Mouse (Mus musculus) ES-E14 (cell line): Measurements from ENCODE around the gene Auh. TPM values are rescaled to one million over a fixed set of nuclear protein-coding genes. Genes with fewer than 3 reads are reported as not detected.

ENCODE experiments used
- DNase-seq: peaks from one replicate; pipeline ENCODE4 v3.0.0-alpha.2; 2013; ENCODE audit warnings: low read depth, low spot score
- H3K27ac ChIP-seq: 2 replicates; pipeline ENCODE4 v1.5.1; 2012; ENCODE audit warnings: low read depth, mild to moderate bottlenecking, low read length, moderate library complexity, mixed read lengths; ENCODE audit not compliant: poor library complexity, insufficient read depth, severe bottlenecking
- H3K36me3 ChIP-seq: 2 replicates; pipeline ENCODE4 v1.6.1; 2012; ENCODE audit warnings: mild to moderate bottlenecking, low read length, moderate library complexity, mixed read lengths; ENCODE audit not compliant: control insufficient read depth, poor library complexity, insufficient read depth, severe bottlenecking
- H3K4me1 ChIP-seq, 2 experiments: fragments of 150-350 bp in 1 of 2; sonication (generic) in 1 of 2; 2 replicates each; pipeline ENCODE4 v1.6.1; 2012; ENCODE audit warnings: low read length in 2 of 2, mild to moderate bottlenecking in 1 of 2, mixed read lengths in 1 of 2; ENCODE audit not compliant: control insufficient read depth in 2 of 2, insufficient read depth in 2 of 2, poor library complexity in 1 of 2
- H3K4me3 ChIP-seq, 2 experiments: fragments of 150-350 bp in 1 of 2; sonication (generic) in 1 of 2; 2 replicates each; pipeline ENCODE4 v1.5.1; 2012; ENCODE audit warnings: low read length in 2 of 2, low read depth in 1 of 2, mild to moderate bottlenecking in 1 of 2, mixed read lengths in 1 of 2; ENCODE audit not compliant: insufficient read depth in 1 of 2, poor library complexity in 1 of 2, severe bottlenecking in 1 of 2
- H3K9ac ChIP-seq: 2 replicates; pipeline ENCODE4 v1.6.1; 2012; ENCODE audit warnings: low read depth, mild to moderate bottlenecking, low read length, mixed read lengths; ENCODE audit not compliant: poor library complexity, insufficient read depth, severe bottlenecking
- H3K9me3 ChIP-seq: fragments of 150-350 bp; sonication (generic); 2 replicates; pipeline ENCODE4 v1.6.1; 2012; ENCODE audit warnings: low read depth, mild to moderate bottlenecking, low read length; ENCODE audit not compliant: control insufficient read depth, insufficient read depth
- CHD2 ChIP-seq: IDR thresholded peaks from 2 replicates; pipeline ENCODE4 v1.6.1; 2014; ENCODE audit warnings: mild to moderate bottlenecking, low read depth, low read length, inconsistent platforms
- HCFC1 ChIP-seq: IDR thresholded peaks from 2 replicates; pipeline ENCODE4 v1.6.1; 2012; ENCODE audit warnings: low read length, inconsistent platforms, borderline replicate concordance; ENCODE audit not compliant: insufficient read depth
- MAFK ChIP-seq: IDR thresholded peaks from 2 replicates; pipeline ENCODE4 v1.6.1; 2014; ENCODE audit warnings: mild to moderate bottlenecking, low read depth, low read length, inconsistent platforms; ENCODE audit not compliant: insufficient read depth
- ZC3H11A ChIP-seq: IDR thresholded peaks from 2 replicates; pipeline ENCODE4 v1.6.1; 2012; ENCODE audit warnings: low read depth, mild to moderate bottlenecking, inconsistent platforms, low read length, borderline replicate concordance
- ZNF384 ChIP-seq: IDR thresholded peaks from 2 replicates; pipeline ENCODE4 v1.6.1; 2012; ENCODE audit warnings: low read depth, low read length, inconsistent platforms
- in situ Hi-C, 2 experiments: fragments of 600-800 bp; cut with MboI; formaldehyde crosslinking; loops; one replicate each; pipeline ENCODE4 v1.15.1; 2025; ENCODE audit warnings: low sequenced_read_pairs in 2 of 2, inconsistent platforms in 1 of 2; ENCODE audit not compliant: unreplicated experiment in 2 of 2
- total RNA-seq: library from RNA; depleted of rRNA; stranded (reverse); fragments of 300-350 nt; gene quantifications from 2 replicates; pipeline ENCODE4 v1.2.3, GENCODE M21; 2012

Auh gene
- total RNA-seq, 1 experiment, result 14.5 TPM

DNA sequence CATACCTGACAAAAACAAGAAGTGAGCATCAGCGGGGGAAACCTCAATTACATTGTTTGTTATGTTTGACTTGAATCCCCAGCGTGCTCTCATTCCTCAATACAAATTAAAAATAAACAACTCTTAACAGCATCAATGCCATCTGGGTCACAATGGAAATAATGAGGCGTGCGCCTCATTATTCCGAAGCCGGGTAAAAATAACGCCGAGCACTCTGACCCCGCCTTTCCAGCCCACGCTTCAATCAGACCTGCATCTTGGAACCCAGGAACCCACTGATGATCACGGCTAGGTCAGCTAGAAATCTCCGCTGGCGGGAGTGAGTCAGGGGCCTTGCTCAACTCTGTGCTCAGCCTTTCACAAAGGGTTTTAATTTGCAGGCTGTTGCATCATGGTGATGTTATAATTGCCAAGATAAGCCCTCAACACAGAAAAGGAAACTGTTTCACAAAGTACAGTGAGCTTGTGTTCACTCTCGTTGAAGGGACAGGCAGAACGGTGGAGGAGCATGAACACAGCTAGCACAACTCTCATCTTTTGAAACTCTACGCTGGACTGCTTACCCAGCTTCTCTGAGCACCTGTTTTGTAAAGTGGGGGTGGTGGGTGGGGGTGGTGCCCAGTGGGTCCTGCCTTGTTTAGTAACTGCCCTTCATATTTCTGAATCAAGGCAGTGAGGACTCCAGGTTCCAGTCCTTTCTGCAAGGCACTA, 47.2 kb upstream of the Auh start:
- no peak for DNase-seq

GRCm38 (mm10) chr13:52976130-52976509, 46.6 kb upstream of the Auh start:
- DNase-seq, result no peak
- no peak overlapping the region for H3K27ac ChIP-seq
- H3K4me3 ChIP-seq, result no peak overlapping the region

More for the DNA sequence above, 47.2 kb upstream of the Auh start:
- Histone ChIP-seq H3K4me1 (peaks cover 0 to 2% of the 10 kb centered on the region in 2 experiments; a peak in 2 of 4 replicates), H3K9ac (no peak overlapping the region), H3K27ac (no peak overlapping the region), H3K36me3 (no peaks in the 10 kb centered on the region), H3K4me3 (no peak overlapping the region), H3K9me3 (no peaks in the 10 kb centered on the region)
- no peak for TF ChIP-seq HCFC1
- TF ChIP-seq ZNF384, result no peak
- TF ChIP-seq CHD2, result no peak
- no peak for TF ChIP-seq ZC3H11A
- TF ChIP-seq MAFK, result no peak
- in situ Hi-C loops, result loop anchor here in 1 of 2 experiments (25.0 kb wide), 1 partner anchor 264 kb away; no protein-coding TSS in a partner anchor

GRCm38 (mm10) chr13:52974676-52975075, 45.2 kb upstream of the Auh start:
- no peak for DNase-seq
- H3K36me3 ChIP-seq, result no peaks in the 10 kb centered on the region
- in situ Hi-C loops, result loop anchor here in 1 of 2 experiments (25.0 kb wide), 1 partner anchor 262 kb away; no protein-coding TSS in a partner anchor
- no peak overlapping the region for H3K9ac ChIP-seq
- no peak overlapping the region for H3K4me3 ChIP-seq
- no peaks in the 10 kb centered on the region for H3K9me3 ChIP-seq
- no peak overlapping the region for H3K27ac ChIP-seq
- H3K4me1 ChIP-seq, result peaks cover 0 to 2% of the 10 kb centered on the region in 2 experiments; a peak in 2 of 4 replicates
- TF ChIP-seq MAFK (no peak), CHD2 (no peak), HCFC1 (no peak), ZNF384 (no peak), ZC3H11A (no peak)

More at GRCm38 (mm10) chr13:52976130-52976509, 46.6 kb upstream of the Auh start:
- H3K36me3 ChIP-seq, result no peaks in the 10 kb centered on the region
- no peaks in the 10 kb centered on the region for H3K9me3 ChIP-seq
- TF ChIP-seq MAFK (no peak), ZC3H11A (no peak), CHD2 (no peak), ZNF384 (no peak), HCFC1 (no peak)
- in situ Hi-C loops, result loop anchor here in 1 of 2 experiments (25.0 kb wide), 1 partner anchor 264 kb away; no protein-coding TSS in a partner anchor
- peaks cover 0 to 2% of the 10 kb centered on the region in 2 experiments; a peak in 2 of 4 replicates for H3K4me1 ChIP-seq
- H3K9ac ChIP-seq, result no peak overlapping the region

- Histone ChIP-seq H3K4me1 (no peaks in the 10 kb centered on the region; a peak in 1 of 4 replicates), H3K27ac (no peak overlapping the region), H3K36me3 (no peaks in the 10 kb centered on the region), H3K9me3 (no peaks in the 10 kb centered on the region), H3K4me3 (no peak overlapping the region), H3K9ac (no peak overlapping the region)
- no peak for TF ChIP-seq ZC3H11A
- TF ChIP-seq ZNF384, result no peak
- TF ChIP-seq HCFC1, result no peak
- no peak for TF ChIP-seq CHD2
- TF ChIP-seq MAFK, result no peak
- in situ Hi-C loops, result no loop called here
- no peak for DNase-seq
Measured at GRCm38 (mm10) chr13:52973427-52973826, 43.9 kb upstream of the Auh start.
